Mouse (Mus musculus): Measurements from ENCODE around the gene Defb28. TPM values are rescaled to one million over a fixed set of nuclear protein-coding genes. Genes with fewer than 3 reads are reported as not detected.

Defb28 gene
- polyA plus RNA-seq (2012; rRNA removed): not detected in 2 replicates

DNA sequence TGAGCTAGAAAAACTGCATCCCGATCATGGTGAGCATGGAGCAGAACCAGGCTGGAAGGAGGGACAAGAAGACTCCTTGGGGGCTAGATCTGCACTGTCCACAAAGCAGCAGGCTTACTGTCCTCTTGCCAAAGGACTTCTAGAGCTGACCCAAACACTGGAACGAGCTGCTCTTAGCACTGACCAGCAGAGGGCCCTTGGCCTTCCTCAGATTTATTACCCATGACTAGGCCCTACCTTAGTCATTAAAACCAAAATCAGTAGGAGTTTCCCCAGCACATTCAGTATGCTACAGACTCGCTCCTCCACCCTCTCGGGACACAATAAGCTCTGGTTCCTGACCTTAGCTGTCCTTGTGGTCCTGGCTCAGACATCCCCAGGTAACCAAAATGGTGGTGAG lies at the start of gene Defb28:
TSS of gene Defb28 (plus strand) at position 275 of the 400 bp plus-strand sequence.
- DNase-seq (ENCODE audit: low read depth, low spot score): no peak
- WGBS: 67% methylated on average over 4 of the region's 4 CpGs

DNA sequence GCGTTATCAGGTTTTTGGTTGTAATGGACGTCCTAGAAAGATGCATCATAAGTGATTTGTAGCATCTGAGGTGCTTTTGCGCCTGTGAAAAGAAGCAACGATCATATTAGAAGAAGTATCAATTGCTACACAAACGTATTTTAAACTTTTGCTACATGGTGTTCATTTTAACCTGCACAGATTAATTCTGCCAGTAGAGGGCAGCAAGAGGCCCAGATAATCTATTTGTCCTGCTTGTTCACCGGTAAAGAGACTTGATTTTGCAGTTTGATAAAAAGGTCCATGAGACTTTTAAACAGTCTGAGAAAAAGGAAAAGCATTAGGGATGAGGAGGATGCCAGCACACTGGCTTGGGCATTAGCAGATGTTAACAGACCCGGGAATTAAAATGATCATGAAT lies 47.1 kb upstream of the Defb28 start:
- peak; percentile 10 for DNase-seq (ENCODE audit: low read depth, low spot score)
- 27% methylated on average over 7 of the region's 7 CpGs for WGBS

DNA sequence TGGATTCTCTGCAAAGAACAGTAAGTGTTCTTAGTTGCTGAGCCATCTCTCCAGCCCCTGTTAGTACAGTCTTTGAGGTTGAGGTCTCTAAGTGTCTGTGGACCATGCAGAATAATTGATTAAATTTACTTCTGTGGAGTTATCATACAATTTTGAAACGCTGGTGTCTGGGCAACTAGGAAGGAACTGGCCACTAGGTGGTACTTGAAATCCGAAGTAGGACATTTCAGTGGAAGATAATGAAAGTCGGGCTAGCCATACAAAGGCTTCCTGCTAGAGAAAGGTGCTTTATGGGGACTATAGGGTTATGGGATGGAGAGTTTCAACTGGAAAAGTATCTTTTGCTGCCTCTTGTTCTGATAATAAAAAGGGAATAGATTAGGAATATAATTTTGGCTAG lies 45.6 kb upstream of the Defb28 start:
- DNase-seq (ENCODE audit: low read depth, low spot score): no peak
- WGBS: 22% methylated on average over 3 of the region's 3 CpGs

DNA sequence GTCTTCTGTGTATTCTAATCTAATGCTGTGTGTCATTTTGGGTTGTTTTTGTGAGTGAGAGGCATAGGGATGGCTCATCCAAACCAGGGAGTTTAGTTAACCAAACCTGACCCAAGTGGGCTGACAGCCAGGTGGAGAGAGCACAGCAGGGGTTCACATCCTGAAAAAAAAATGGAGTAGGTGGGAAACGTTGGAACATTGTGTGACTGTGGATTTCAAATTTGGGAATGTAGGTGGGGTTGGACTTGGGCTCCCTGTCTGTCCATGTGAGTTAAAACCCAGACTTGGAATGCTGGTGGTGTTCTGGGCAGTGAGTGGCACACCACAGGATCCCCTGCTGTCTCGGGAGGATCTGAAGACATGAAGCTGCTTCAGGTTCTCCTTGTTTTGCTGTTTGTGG lies 41.3 kb upstream of the Defb28 start, which contains the start of gene Defb20:
TSS of gene Defb20 (plus strand) at position 301 of the 400 bp plus-strand sequence.
- no peak for DNase-seq (ENCODE audit: low read depth, low spot score)
- 56% methylated on average over 2 of the region's 2 CpGs for WGBS

DNA sequence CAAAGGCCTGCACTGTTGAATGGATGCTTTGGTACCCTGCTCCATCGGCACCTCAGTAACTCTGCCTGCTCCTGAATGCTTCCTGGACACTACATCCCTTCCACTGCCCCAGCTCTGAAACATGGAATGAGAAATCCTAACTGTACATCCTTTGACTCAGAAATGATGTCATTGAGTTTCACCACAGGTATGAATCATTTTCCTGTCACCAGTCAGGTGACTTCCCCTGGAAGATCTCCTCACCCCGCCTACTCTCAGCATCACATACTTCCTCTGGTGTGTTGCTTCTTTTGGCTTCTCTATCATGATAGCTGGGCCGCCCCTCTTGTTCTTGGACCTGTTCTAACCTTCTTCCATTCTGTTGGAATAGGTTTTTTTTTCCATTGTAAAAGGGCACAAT lies 37.2 kb upstream of the Defb28 start:
- no peak for DNase-seq (ENCODE audit: low read depth, low spot score)
- 76% methylated on average over 3 of the region's 3 CpGs for WGBS

DNA sequence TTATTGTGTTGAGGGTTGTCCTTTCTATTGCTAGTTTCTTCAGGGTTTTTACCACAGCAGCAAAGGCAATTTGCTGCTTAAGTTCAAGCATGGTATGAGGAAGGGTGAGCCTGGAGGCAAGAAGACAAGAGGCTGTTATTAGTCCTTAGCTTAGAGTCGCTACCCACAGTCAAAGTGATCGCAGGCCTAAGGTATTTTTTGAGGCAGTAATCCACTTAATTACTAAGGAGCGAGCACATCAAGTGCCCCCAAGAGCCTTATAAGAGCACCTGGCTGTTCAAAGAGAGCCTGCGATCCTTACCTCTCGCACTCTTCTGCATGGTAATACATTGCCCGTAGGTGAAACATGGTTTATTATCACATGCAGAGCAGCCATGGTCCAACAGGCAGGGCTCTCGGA lies 36.3 kb upstream of the Defb28 start:
- no peak for DNase-seq (ENCODE audit: low read depth, low spot score)
- 85% methylated on average over 7 of the region's 7 CpGs for WGBS

DNA sequence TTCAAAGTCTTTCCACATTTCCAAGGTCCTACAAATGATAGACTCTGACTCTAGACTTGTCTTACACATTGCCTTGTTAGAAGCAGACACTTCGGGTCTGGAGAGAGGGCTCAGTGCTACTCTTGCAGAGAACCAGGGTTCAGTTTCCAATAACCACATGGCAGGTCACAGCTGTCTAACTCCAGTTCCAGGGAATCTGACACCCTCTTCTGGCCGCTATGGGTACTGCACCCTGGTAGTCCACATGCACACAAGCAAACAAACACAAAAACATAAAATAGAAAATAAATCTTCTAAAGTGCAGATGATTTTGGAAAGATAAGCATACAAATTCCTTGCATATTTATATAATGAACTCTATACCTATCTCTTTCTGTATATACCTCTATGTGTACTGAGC lies 31.0 kb upstream of the Defb28 start:
- 78% methylated on average over 2 of the region's 2 CpGs for whole genome bisulfite sequencing
- no peak for DNase-seq (ENCODE audit: low read depth, low spot score)

DNA sequence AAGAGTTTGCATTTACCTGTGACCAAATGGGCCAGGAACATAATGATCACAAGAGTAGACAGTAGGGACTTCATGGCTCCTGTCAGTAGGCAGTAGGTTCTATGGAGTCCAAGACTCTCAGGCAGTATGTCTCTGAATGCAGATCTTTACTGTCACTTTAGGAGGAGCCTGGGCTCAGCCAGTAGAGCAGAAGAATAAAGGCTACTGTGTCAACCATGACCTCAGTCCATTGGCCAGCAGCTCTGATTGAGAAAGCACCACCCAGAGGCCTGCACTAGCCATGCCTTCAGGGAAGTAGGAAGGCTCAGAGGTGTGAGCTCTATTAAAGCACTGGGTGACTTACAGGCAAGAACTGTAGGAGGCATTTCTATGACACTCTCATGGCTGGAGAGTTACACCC lies 28.0 kb upstream of the Defb28 start, which contains the start of gene Defb22:
TSS of gene Defb22 (minus strand) at position 101 of the 400 bp plus-strand sequence.
- DNase-seq (ENCODE audit: low read depth, low spot score): no peak

DNA sequence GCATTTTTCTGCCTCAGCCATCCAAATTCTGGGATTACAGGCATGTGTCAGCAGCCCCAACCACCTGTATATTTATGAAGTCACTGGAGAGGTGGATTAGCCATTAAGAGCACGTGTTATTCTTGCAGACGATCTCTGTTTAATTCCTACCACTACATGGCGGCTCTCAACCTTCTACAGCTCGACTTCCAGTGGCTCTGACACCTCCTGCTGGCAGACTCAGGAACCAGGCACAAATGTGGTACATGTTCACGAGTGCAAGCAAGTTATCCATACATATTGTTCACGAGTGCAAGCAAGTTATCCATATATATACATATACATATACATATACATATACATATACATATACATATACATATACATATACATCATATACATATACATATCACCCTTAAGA lies 24.9 kb upstream of the Defb28 start:
- 74% methylated on average over 6 of the region's 6 CpGs for WGBS
- no peak for DNase-seq (ENCODE audit: low read depth, low spot score)

DNA sequence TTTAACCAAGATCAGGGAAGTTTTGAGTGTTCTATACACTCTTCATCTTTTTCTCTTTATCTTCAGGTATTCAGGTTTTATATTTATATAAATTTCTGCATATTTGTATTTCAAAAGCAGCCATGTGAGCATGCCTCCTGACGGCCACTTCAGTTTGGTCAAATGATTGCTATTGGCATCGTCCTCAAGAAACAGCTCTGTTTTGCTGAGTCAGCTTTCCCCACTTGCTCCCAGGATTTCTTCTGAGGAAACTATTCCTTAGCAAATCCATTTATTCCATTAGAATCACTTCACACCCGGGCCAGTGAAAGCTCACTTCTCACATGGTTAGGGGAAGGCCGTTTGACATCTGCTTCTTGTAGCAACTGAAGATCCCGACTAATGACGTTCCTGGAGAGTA lies 20.0 kb upstream of the Defb28 start:
- 73% methylated on average over 6 of the region's 6 CpGs for WGBS
- no peak for DNase-seq (ENCODE audit: low read depth, low spot score)

DNA sequence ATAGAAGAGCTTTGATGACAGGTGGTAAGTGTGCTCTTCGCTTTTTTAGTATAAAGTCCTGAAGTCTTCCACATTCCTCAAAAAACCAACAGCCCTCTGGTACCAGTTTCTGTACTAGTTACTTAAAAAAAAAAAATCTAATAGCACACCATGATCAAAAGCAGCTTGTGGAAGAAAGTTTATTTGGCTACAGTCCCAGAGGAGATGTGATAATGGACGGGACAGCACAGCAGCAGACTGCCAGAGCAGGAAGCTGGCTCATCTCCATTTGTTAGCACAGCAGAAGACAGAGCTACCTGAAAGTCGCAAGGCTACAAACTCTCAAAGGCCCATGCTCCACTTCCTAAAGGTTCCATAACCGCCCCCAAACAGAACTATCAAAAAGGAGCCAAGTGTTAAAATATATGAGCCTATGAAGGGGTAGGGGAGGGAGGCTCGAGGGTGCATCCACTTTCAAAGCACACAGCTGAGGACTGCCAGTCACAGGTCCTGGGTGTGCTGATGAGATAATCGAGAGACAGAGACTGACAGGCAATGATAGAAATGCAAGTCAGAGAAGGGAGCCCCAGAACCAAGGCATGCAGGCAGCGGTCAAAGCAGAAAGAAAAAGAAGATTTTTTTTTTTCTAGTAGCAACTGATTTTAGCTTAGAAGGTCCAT lies 17.7 kb upstream of the Defb28 start:
- no peak for DNase-seq (ENCODE audit: low read depth, low spot score)
- WGBS: 47% methylated on average over 7 of the region's 7 CpGs

DNA sequence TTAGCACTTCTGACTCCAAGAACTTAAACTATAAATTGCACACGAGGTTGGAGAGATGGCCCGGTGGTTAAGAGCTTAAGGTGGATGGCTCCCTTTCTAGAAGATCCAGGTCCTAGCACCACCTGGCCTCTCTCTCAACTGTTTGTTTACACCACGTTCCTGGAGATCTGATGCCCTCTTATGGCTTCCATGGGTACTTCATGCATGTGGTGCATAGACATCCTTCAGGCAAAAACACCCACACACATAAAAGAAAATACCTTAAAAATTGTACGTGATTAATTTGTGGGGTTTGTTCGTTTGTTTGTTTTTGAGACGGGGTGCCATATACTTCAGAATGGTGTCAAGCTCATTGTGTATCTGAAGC lies 17.2 kb upstream of the Defb28 start:
- WGBS: 79% methylated on average over 6 of the region's 6 CpGs
- DNase-seq (ENCODE audit: low read depth, low spot score): no peak

DNA sequence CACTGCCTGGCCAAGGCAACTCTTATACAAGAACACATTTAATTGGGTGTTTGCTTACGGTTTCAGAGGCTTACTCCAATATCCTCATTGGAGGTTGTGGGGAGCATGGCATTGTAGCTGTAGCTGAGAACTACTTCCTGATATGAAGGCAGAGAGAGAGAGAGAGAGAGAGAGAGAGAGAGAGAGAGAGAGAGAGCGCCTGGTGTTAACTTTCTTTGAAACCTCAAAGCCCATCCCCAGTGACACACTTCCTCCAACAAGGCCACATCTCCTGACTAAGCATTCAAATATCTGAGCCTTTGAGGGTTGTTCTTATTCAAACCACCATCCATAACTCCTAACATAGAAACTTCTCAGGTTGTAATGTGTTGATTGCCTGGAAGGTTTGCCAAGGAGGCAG lies 14.1 kb upstream of the Defb28 start:
- no peak for DNase-seq (ENCODE audit: low read depth, low spot score)
- WGBS: 80% methylated on average over 2 of the region's 2 CpGs

DNA sequence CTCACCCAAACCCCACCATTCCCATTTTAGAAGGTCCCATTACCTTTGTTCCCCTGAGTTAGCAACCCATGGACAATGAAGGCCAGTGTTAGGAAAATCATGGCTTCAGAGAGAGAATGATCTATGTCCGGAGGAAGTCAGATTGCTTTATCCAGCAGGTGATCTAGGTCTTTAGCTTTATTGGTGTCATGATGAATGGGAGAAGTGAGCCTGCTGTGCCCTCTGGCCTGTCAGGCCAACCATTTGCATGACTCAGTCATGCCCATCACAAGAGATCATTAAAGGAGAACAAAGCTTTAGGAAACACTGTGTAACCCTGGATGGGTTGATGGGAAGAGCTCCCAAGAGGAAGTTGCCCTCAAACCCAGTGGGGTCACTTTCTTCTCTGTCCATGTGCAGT lies 6.5 kb upstream of the Defb28 start, which contains the start of gene Defb26:
TSS of gene Defb26 (minus strand) at position 101 of the 400 bp plus-strand sequence.
- no peak for DNase-seq (ENCODE audit: low read depth, low spot score)
- 76% methylated on average over 1 of the region's 1 CpGs for WGBS

DNA sequence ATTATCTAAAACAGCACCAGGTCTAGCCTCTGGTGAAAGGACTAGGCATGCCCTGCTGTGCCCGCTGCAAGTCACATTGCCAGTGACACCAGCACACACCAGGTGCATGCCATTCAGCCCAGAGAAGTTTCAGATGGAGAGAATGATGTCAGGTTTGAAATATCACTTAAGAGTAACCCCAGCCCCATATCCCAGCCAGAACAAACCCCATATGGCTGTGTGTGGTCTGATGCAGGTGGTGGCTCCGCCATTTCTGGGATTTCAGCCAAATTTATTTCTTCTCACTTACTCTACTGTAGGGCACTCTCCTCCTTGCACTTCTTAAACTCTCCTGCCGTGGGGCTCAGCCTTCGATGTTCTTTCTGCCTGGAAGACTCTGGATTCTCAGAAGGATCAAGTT lies 2.0 kb upstream of the Defb28 start:
- whole genome bisulfite sequencing: 65% methylated on average over 4 of the region's 4 CpGs
- no peak for DNase-seq (ENCODE audit: low read depth, low spot score)

DNA sequence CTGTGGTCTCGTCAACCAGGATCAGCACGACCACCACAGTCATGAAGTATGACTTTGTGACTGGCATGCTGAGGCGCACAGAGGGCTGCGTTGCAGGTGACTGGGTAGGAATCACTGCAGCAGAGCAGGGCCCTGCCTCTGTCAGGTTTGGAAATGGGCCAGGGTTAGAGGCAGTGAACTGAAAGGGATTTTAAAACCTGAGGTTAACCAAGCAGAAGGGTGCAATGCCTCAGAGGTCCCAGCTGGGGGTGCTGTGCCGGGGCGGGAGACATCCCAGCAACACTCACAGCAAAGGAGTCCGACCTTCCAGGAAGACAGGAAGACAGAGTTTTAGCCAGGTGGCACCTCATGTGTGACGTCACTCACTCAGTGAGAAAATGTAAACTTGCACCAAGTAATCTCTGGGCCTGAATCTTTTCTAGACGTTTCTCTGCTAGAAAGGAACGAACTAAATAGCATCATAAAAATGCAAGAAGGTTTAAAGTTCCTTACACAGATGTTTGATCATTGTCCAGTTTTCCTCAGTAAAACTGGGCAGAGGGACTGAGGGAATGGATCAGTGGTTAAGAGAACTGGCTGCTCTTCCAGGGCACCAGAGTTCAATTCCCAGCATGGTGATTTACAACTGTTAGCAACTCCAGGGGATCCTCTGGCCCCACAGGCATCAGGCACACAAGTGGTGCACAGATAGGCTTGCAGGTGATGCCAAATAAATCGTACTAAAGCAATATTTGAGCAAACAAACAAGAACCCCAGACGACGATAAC lies 22.1 kb downstream of the Defb28 start, which contains the start of gene Defb29:
TSS of gene Defb29 (minus strand) at position 155 of the 767 bp plus-strand sequence.
- no peak for DNase-seq (ENCODE audit: low read depth, low spot score)
- 26% methylated on average over 13 of the region's 13 CpGs for WGBS

DNA sequence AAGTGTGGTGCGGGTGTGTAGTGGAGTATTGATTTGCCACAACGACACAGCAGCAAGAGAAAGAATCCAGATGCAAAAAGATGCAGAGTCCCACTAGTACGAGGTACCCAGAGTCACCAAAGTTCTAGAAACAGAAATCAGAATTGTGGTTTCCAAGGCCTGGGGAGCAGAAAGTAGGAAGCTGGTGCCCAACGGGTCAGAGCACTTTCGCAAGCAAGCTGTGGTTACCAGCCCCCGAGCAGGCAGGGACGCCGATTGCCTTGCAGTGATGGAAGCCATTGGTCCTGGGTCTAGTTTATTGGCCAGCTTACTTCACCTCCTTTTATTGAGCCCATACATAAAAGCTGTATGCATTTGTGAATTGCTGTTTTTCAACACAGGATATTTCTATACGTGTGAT lies 23.9 kb downstream of the Defb28 start:
- 49% methylated on average over 9 of the region's 9 CpGs for WGBS

DNA sequence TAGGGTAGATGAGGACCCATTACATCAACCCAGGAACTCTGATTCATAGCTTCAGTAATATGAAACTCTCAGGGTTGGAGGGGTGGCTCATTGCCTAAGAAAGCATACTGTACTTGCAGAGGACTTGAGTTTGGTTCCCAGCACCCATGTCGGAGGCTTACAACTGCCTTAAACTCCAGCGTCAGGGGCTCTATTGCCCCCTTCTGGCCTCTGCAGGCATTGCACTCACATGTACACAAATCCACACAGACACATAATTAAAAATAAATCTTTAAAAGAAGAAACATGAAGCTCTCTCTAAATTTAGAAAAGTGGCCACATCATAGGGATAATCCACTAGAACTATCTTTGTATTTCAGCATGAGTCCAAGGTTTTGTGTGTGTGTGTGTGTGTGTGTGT lies 24.8 kb downstream of the Defb28 start:
- DNase-seq (ENCODE audit: low read depth, low spot score): no peak
- WGBS: 83% methylated on average over 2 of the region's 2 CpGs

More for the DNA sequence above, 23.9 kb downstream of the Defb28 start:
- DNase-seq (ENCODE audit: low read depth, low spot score): no peak

DNA sequence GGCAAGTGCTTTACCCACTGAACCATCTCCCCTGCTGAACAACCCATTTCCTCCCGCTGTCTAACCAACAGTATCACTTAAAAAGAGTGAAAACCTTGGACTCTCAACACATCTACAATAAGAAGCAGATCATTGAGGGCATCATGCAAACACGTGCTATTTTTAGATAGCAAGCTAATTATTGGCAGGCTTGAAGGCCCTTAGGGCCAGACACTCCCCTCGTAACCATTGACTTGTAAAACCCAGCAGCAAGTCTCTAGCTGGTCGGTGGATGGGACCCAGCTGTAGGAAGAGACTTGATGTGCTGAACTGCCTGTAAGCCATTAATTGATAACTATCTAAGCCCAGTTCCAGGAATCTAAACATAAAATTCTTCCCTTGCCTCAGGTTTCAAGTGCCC lies 25.4 kb downstream of the Defb28 start:
- 37% methylated on average over 4 of the region's 4 CpGs for WGBS
- DNase-seq (ENCODE audit: low read depth, low spot score): no peak

DNA sequence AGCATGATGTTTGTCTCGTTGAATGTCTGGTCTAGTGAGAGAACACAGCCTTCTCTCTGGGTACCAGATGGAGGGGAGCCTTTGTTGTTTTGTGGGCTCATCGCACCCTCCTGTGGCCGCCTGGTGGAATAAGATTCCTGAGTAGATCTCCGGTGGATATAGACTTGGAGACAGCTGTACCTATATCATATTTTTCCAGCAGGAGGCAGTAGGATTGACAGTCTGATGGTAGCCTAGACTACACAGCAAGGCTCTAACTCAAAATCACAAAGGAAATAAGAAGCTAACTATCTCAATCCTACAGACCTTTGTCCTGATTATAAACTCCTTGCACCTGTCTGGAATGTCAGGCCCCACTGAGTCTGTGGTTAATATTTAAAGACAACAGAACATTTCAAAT lies 26.6 kb downstream of the Defb28 start:
- whole genome bisulfite sequencing: 4% methylated on average over 4 of the region's 4 CpGs
- DNase-seq (ENCODE audit: low read depth, low spot score): peak; percentile 24

DNA sequence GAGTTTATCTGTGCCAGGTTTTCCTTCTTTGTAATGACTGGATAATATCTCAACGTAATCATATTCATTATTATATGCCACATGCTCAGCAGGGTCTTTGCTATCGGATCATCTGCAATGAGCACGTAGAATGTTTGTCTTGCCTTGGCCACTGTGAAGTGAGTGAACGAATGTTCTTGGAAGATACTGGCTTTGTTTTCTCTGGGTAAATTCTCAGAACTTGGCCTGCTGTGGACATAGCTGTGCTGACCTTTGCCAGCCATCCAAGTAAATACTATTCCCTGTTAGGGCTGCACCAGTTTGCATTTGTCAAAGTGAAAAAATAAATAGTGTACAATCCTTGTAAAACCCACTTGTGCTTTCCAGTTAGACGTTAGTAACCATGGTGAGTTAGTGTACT lies 30.1 kb downstream of the Defb28 start:
- WGBS: 62% methylated on average over 5 of the region's 5 CpGs
- DNase-seq (ENCODE audit: low read depth, low spot score): no peak
